Mouse (Mus musculus) ES-Bruce4 (cell line): ENCODE measurements around the gene Rps5. TPM values are rescaled to one million over a fixed set of nuclear protein-coding genes. Genes with fewer than 3 reads are reported as not detected.
A peak's percentile ranks its signal among the peaks of the same experiment; 100 is the strongest.
"Not testable (repeated sequence)": the region's sequence is repeated elsewhere in the genome, so short reads cannot be mapped to it uniquely, and the experiment has no call there.

Source experiments
- H3K27ac ChIP-seq: 2 replicates; pipeline ENCODE4 v1.5.1; 2012; ENCODE audit warnings: low read length, inconsistent platforms; ENCODE audit not compliant: insufficient read depth
- H3K27me3 ChIP-seq: 2 replicates; pipeline ENCODE4 v1.6.1; 2012; ENCODE audit warnings: mild to moderate bottlenecking, low read length, inconsistent platforms; ENCODE audit not compliant: control insufficient read depth, poor library complexity, insufficient read depth, severe bottlenecking
- H3K36me3 ChIP-seq: 2 replicates; pipeline ENCODE4 v1.6.1; 2012; ENCODE audit warnings: inconsistent platforms, mild to moderate bottlenecking, low read length, moderate library complexity; ENCODE audit not compliant: control insufficient read depth, poor library complexity, insufficient read depth, severe bottlenecking
- H3K4me1 ChIP-seq: one replicate; pipeline ENCODE4 v1.8.1; 2011; ENCODE audit warnings: low read length; ENCODE audit not compliant: control insufficient read depth, insufficient read depth
- H3K4me3 ChIP-seq: 2 replicates; pipeline ENCODE4 v1.5.1; 2011; ENCODE audit warnings: low read depth, mild to moderate bottlenecking, low read length
- H3K9ac ChIP-seq: 2 replicates; pipeline ENCODE4 v1.6.1; 2012; ENCODE audit warnings: low read depth, mild to moderate bottlenecking, inconsistent platforms; ENCODE audit not compliant: poor library complexity, severe bottlenecking
- H3K9me3 ChIP-seq: replicated peaks from 2 replicates; pipeline ENCODE4 v1.6.1; 2012; ENCODE audit warnings: mild to moderate bottlenecking, low read length, inconsistent platforms; ENCODE audit not compliant: control insufficient read depth, poor library complexity, insufficient read depth, severe bottlenecking
- CTCF ChIP-seq: IDR thresholded peaks from one replicate; pipeline ENCODE4 v1.8.1; 2011; ENCODE audit warnings: low read depth, low read length
- EP300 ChIP-seq: IDR thresholded peaks from 2 replicates; pipeline ENCODE4 v1.6.1; 2011; ENCODE audit warnings: low read depth, low read length; ENCODE audit not compliant: insufficient read depth
- POLR2A ChIP-seq: IDR thresholded peaks from one replicate; pipeline ENCODE4 v1.8.1; 2011; ENCODE audit warnings: low read length; ENCODE audit not compliant: insufficient read depth
- polyA plus RNA-seq: library from polyadenylated mRNA; stranded (reverse); fragments of >200 nt; gene quantifications from 2 replicates; pipeline ENCODE4 v1.2.4, GENCODE M21; 2011; ENCODE audit warnings: low read depth; ENCODE audit not compliant: missing spikeins, insufficient read depth, insufficient read length

The Rps5 gene
- polyA plus RNA-seq, 1 experiment = 1,704 TPM

GRCm38 (mm10) chr7:12934808-12935207 is 12.7 kb downstream of the Rps5 start:
- H3K4me1 ChIP-seq = peaks cover 2% of the 10 kb centered on the region
- H3K36me3 ChIP-seq = no peaks in the 10 kb centered on the region
- no peak overlapping the region for H3K9ac ChIP-seq
- no peak overlapping the region for H3K4me3 ChIP-seq
- H3K27me3 ChIP-seq = no peaks in the 10 kb centered on the region
- no peaks in the 10 kb centered on the region for H3K9me3 ChIP-seq
- TF ChIP-seq EP300 (no peak), POLR2A (no peak), CTCF (no peak)
- no peak overlapping the region for H3K27ac ChIP-seq

- not testable (repeated sequence) for H3K27me3 ChIP-seq, H3K4me3 ChIP-seq, H3K27ac ChIP-seq, H3K4me1 ChIP-seq, H3K9me3 ChIP-seq, H3K36me3 ChIP-seq, H3K9ac ChIP-seq
Measured at GRCm38 (mm10) chr7:12937254-12937803, 15.2 kb downstream of the Rps5 start.

- H3K4me3 ChIP-seq = no peak overlapping the region
- H3K4me1 ChIP-seq = no peaks in the 10 kb centered on the region
- no peaks in the 10 kb centered on the region for H3K9me3 ChIP-seq
- H3K27me3 ChIP-seq = no peaks in the 10 kb centered on the region
- TF ChIP-seq CTCF = no peak
- TF ChIP-seq POLR2A = no peak
- no peak for TF ChIP-seq EP300
- H3K9ac ChIP-seq = no peak overlapping the region
- no peak overlapping the region for H3K27ac ChIP-seq
- no peaks in the 10 kb centered on the region for H3K36me3 ChIP-seq
Measured at GRCm38 (mm10) chr7:12940599-12940998, 18.5 kb downstream of the Rps5 start.

DNA sequence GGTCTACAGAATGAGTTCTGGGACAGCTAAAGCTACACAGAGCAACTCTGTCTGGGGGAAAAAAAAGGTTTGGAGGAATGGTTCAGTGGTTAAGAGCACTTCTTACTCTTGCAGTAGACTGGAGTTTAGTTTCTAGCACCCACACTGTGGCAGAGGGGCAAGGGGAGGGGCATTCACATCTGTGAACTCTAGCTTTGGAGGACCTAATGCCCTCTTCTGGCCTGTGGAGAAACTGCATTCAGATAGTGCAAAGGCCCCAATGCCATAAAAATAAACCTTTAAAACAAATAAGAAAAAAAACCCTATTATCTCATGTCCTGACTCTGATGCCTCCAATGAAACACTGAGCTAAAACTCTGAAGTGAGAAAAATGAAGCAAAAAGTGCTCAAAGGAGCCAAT is 21.4 kb downstream of the Rps5 start:
- Histone ChIP-seq H3K27ac (no peak overlapping the region), H3K9ac (no peak overlapping the region), H3K4me3 (no peak overlapping the region), H3K27me3 (no peaks in the 10 kb centered on the region), H3K9me3 (no peaks in the 10 kb centered on the region), H3K4me1 (no peaks in the 10 kb centered on the region), H3K36me3 (no peaks in the 10 kb centered on the region)
- no peak for TF ChIP-seq POLR2A
- TF ChIP-seq CTCF = peak; percentile 46
- no peak for TF ChIP-seq EP300

GRCm38 (mm10) chr7:12949032-12949871 is 27.2 kb downstream of the Rps5 start:
- peak overlapping the region; percentile 92 for H3K9ac ChIP-seq
- no peaks in the 10 kb centered on the region for H3K27me3 ChIP-seq
- peak overlapping the region; percentile 49; the same call in 1 of the 2 replicates for H3K27ac ChIP-seq
- no peaks in the 10 kb centered on the region for H3K4me1 ChIP-seq
- H3K36me3 ChIP-seq = no peaks in the 10 kb centered on the region
- TF ChIP-seq EP300 = 0 out of 2 replicates have a peak, but pooled peaks have one; percentile 6
- TF ChIP-seq POLR2A = peak; percentile 48
- TF ChIP-seq CTCF = no peak
- peak overlapping the region; percentile 74 for H3K4me3 ChIP-seq
- H3K9me3 ChIP-seq = no peaks in the 10 kb centered on the region

DNA sequence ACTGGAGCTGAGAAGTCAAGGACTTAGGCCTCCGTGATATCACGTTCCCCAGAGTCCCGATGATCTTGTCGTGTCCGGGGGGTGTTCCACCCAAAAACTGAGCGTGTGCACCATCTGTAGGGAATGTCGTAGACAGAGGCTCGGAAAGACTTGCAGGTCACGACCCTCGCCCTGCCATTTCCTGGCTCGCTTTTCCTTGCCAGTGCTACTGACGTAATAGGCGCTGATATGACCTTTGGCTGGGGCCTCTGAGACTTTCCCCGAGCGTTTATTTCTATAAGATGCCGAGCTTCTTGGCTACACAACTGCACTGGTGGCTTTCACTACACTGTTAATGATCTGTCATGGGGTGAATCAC is 27.8 kb downstream of the Rps5 start:
- H3K9ac ChIP-seq = peak overlapping the region; percentile 44
- peak overlapping the region; percentile 0 for H3K27ac ChIP-seq
- no peaks in the 10 kb centered on the region for H3K9me3 ChIP-seq
- no peaks in the 10 kb centered on the region for H3K4me1 ChIP-seq
- H3K27me3 ChIP-seq = no peaks in the 10 kb centered on the region
- no peaks in the 10 kb centered on the region for H3K36me3 ChIP-seq
- TF ChIP-seq POLR2A (no peak), CTCF (no peak), EP300 (no peak)
- H3K4me3 ChIP-seq = peak overlapping the region; percentile 74
